Mouse (Mus musculus): Measurements from ENCODE around the gene Etl4.
A peak's percentile ranks its signal among the peaks of the same experiment; 100 is the strongest.

DNA sequence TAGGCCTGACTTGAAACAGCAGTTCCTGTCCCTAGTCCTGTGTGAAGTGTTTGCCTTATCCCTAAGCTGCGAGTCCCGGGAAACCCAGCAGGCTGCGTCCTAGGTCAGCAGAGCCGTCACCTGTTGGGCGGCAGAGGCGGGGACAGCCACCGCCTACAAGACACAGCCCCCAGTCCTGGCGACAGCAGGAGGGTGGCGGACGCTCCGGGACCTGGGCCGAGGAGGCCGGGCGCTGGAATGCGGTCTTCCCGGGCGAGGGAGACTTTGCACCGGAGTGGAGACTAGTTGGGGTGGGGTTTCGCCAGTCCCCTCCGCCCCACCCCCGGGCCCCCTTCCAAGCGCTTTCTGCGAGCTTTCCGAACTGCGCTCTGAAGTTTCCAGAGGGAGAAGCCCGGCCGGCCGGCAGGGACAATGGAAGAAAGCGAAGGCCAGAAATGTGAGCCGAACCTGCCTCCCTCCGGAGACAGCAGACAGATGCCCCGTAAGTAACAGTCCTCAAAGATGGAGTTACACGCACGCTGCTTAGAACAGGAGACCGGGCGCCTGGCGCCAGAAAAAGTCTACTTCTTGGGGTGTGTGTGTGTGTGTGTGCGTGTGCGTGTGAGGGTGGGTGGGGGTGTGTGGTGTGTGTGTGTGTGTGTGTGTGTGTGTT lies 610.0 kb downstream of the Etl4 start:
- TF ChIP-seq POLR2A (IDR thresholded peaks at IDR 0.05; ENCODE audit: low read depth, low read length): no peak; the same call in 1 of the 2 replicates
- TF ChIP-seq CTCF (IDR thresholded peaks at IDR 0.05; ENCODE audit: extremely low read depth, insufficient read length, insufficient replicate concordance, low read depth, low read length): peak; percentile 24; the same call in 1 of the 2 replicates

All from small intestine, adult 2 months (tissue).